Mouse (Mus musculus): ENCODE measurements around the gene Vat1. TPM values are rescaled to one million over a fixed set of nuclear protein-coding genes. Genes with fewer than 3 reads are reported as not detected.

Vat1 gene
- 35.7 and 39.7 TPM in 2 replicates for polyA plus RNA-seq (2015; fragmentation: Nextera tagmentation; extraction: Ambion mirVana)

- WGBS: 1% methylated on average over 60 of the region's 60 CpGs
- H3K27ac ChIP-seq: peak within 1 kb of the TSS; percentile 73; the same call in 1 of the 2 replicates
- H3K4me1 ChIP-seq: peaks cover 44% of the 10 kb centered on the region
- peaks cover 20% of the 10 kb centered on the region for H3K36me3 ChIP-seq
- peak within 1 kb of the TSS; percentile 93 for H3K4me2 ChIP-seq (replicated peaks)
- peaks cover 3% of the 10 kb centered on the region; the same call in 1 of the 2 replicates for H3K27me3 ChIP-seq
- ATAC-seq (ENCODE audit: low FRiP score, low read depth): peak; percentile 55
- peak within 1 kb of the TSS; percentile 85 for H3K4me3 ChIP-seq
- no peaks in the 10 kb centered on the region for H3K9me3 ChIP-seq
- H3K9ac ChIP-seq: peak within 1 kb of the TSS; percentile 66
These were observed at the start of gene Vat1 for GRCm38 (mm10) chr11:101465869-101466551. Vat1 (minus strand) TSS chr11:101466230.

- Histone ChIP-seq H3K4me3 (no peak overlapping the region), H3K27ac (no peak overlapping the region), H3K36me3 (peaks cover 66% of the 10 kb centered on the region), H3K9ac (no peak overlapping the region), H3K9me3 (no peaks in the 10 kb centered on the region), H3K27me3 (no peaks in the 10 kb centered on the region), H3K4me2 (replicated peaks) (no peak overlapping the region), H3K4me1 (no peaks in the 10 kb centered on the region)
- no peak for ATAC-seq (ENCODE audit: low FRiP score, low read depth)
- 93% methylated on average over 7 of the region's 7 CpGs for WGBS
These were observed 41.1 kb upstream of the Vat1 start for GRCm38 (mm10) chr11:101507090-101507489.

GRCm38 (mm10) chr11:101506269-101506780 is 40.3 kb upstream of the Vat1 start:
- ATAC-seq (ENCODE audit: low FRiP score, low read depth): no peak

GRCm38 (mm10) chr11:101486126-101486525 is 20.1 kb upstream of the Vat1 start:
- no peak overlapping the region for H3K4me2 ChIP-seq (replicated peaks)
- no peaks in the 10 kb centered on the region for H3K4me1 ChIP-seq
- no peak overlapping the region for H3K4me3 ChIP-seq
- no peak overlapping the region for H3K27ac ChIP-seq
- ATAC-seq (ENCODE audit: low FRiP score, low read depth): no peak
- no peaks in the 10 kb centered on the region for H3K27me3 ChIP-seq
- WGBS: 72% methylated on average over 6 of the region's 6 CpGs
- no peak overlapping the region for H3K9ac ChIP-seq
- H3K36me3 ChIP-seq: peaks cover 37% of the 10 kb centered on the region
- no peaks in the 10 kb centered on the region for H3K9me3 ChIP-seq

More at GRCm38 (mm10) chr11:101506269-101506780, 40.3 kb upstream of the Vat1 start:
- Histone ChIP-seq H3K27ac (no peak overlapping the region), H3K4me2 (replicated peaks) (no peak overlapping the region), H3K9ac (no peak overlapping the region), H3K27me3 (no peaks in the 10 kb centered on the region), H3K36me3 (peaks cover 69% of the 10 kb centered on the region), H3K4me3 (no peak overlapping the region), H3K9me3 (no peaks in the 10 kb centered on the region), H3K4me1 (no peaks in the 10 kb centered on the region)
- 89% methylated on average over 5 of the region's 5 CpGs for WGBS

- H3K9ac ChIP-seq: peak overlapping the region; percentile 35; the same call in 1 of the 2 replicates
- no peak overlapping the region for H3K4me2 ChIP-seq (replicated peaks)
- ATAC-seq (ENCODE audit: low FRiP score, low read depth): no peak
- no peak overlapping the region for H3K27ac ChIP-seq
- no peaks in the 10 kb centered on the region for H3K4me1 ChIP-seq
- WGBS: 38% methylated on average over 6 of the region's 6 CpGs
- H3K9me3 ChIP-seq: no peaks in the 10 kb centered on the region
- no peaks in the 10 kb centered on the region for H3K27me3 ChIP-seq
- peaks cover 35% of the 10 kb centered on the region for H3K36me3 ChIP-seq
- H3K4me3 ChIP-seq: no peak overlapping the region
These were observed 19.5 kb upstream of the Vat1 start for GRCm38 (mm10) chr11:101485509-101486028.

- ATAC-seq (ENCODE audit: low FRiP score, low read depth): no peak
These were observed 18.8 kb upstream of the Vat1 start for GRCm38 (mm10) chr11:101484814-101485213.

GRCm38 (mm10) chr11:101484245-101484644 is 18.2 kb upstream of the Vat1 start:
- 85% methylated on average over 6 of the region's 6 CpGs for WGBS
- Histone ChIP-seq H3K4me3 (no peak overlapping the region), H3K4me2 (replicated peaks) (no peak overlapping the region), H3K9me3 (no peaks in the 10 kb centered on the region), H3K36me3 (peaks cover 28% of the 10 kb centered on the region), H3K4me1 (peaks cover 3% of the 10 kb centered on the region), H3K27me3 (peaks cover under 1% of the 10 kb centered on the region; the same call in 1 of the 2 replicates), H3K27ac (no peak overlapping the region), H3K9ac (no peak overlapping the region)
- ATAC-seq (ENCODE audit: low FRiP score, low read depth): no peak

More at GRCm38 (mm10) chr11:101484814-101485213, 18.8 kb upstream of the Vat1 start:
- 87% methylated on average over 7 of the region's 7 CpGs for WGBS
- Histone ChIP-seq H3K36me3 (peaks cover 34% of the 10 kb centered on the region), H3K27ac (no peak overlapping the region), H3K27me3 (no peaks in the 10 kb centered on the region), H3K9me3 (no peaks in the 10 kb centered on the region), H3K9ac (no peak overlapping the region), H3K4me3 (no peak overlapping the region), H3K4me2 (replicated peaks) (no peak overlapping the region), H3K4me1 (no peaks in the 10 kb centered on the region; the same call in 1 of the 2 replicates)

- 37% methylated on average over 3 of the region's 3 CpGs for WGBS
- Histone ChIP-seq H3K36me3 (peaks cover 24% of the 10 kb centered on the region), H3K9ac (no peak overlapping the region), H3K4me1 (peaks cover 7% of the 10 kb centered on the region), H3K27ac (no peak overlapping the region), H3K4me2 (replicated peaks) (no peak overlapping the region), H3K27me3 (peaks cover 5% of the 10 kb centered on the region; the same call in 1 of the 2 replicates), H3K4me3 (no peak overlapping the region), H3K9me3 (no peaks in the 10 kb centered on the region)
- ATAC-seq (ENCODE audit: low FRiP score, low read depth): no peak
These were observed 17.8 kb upstream of the Vat1 start for GRCm38 (mm10) chr11:101483804-101484203.

GRCm38 (mm10) chr11:101480912-101481311 is 14.9 kb upstream of the Vat1 start:
- peaks cover 7% of the 10 kb centered on the region for H3K4me1 ChIP-seq
- H3K27ac ChIP-seq: no peak overlapping the region
- peaks cover 6% of the 10 kb centered on the region; the same call in 1 of the 2 replicates for H3K27me3 ChIP-seq
- WGBS: 24% methylated on average over 6 of the region's 6 CpGs
- no peak overlapping the region for H3K4me2 ChIP-seq (replicated peaks)
- no peaks in the 10 kb centered on the region for H3K9me3 ChIP-seq
- no peak for ATAC-seq (ENCODE audit: low FRiP score, low read depth)
- H3K9ac ChIP-seq: no peak overlapping the region
- no peaks in the 10 kb centered on the region for H3K36me3 ChIP-seq
- H3K4me3 ChIP-seq: no peak overlapping the region

- H3K4me1 ChIP-seq: peaks cover 7% of the 10 kb centered on the region
- no peak for ATAC-seq (ENCODE audit: low FRiP score, low read depth)
- H3K27me3 ChIP-seq: peaks cover 6% of the 10 kb centered on the region; the same call in 1 of the 2 replicates
- no peaks in the 10 kb centered on the region for H3K36me3 ChIP-seq
- H3K9me3 ChIP-seq: no peaks in the 10 kb centered on the region
- 14% methylated on average over 18 of the region's 18 CpGs for WGBS
- H3K9ac ChIP-seq: no peak overlapping the region
- no peak overlapping the region for H3K27ac ChIP-seq
- H3K4me3 ChIP-seq: no peak overlapping the region
- H3K4me2 ChIP-seq (replicated peaks): peak overlapping the region; percentile 32
These were observed 13.2 kb upstream of the Vat1 start for GRCm38 (mm10) chr11:101479171-101479635.

GRCm38 (mm10) chr11:101477552-101478211 is 11.7 kb upstream of the Vat1 start:
- Histone ChIP-seq H3K9ac (no peak overlapping the region), H3K36me3 (no peaks in the 10 kb centered on the region), H3K4me1 (peaks cover 7% of the 10 kb centered on the region), H3K27ac (no peak overlapping the region), H3K4me2 (replicated peaks) (no peak overlapping the region), H3K4me3 (no peak overlapping the region), H3K9me3 (no peaks in the 10 kb centered on the region), H3K27me3 (peaks cover 6% of the 10 kb centered on the region; the same call in 1 of the 2 replicates)
- 58% methylated on average over 10 of the region's 10 CpGs for WGBS
- ATAC-seq (ENCODE audit: low FRiP score, low read depth): no peak

- Histone ChIP-seq H3K9ac (no peak overlapping the region), H3K27ac (no peak overlapping the region), H3K36me3 (no peaks in the 10 kb centered on the region), H3K4me1 (peaks cover 7% of the 10 kb centered on the region), H3K4me2 (replicated peaks) (no peak overlapping the region), H3K9me3 (no peaks in the 10 kb centered on the region), H3K27me3 (peaks cover 6% of the 10 kb centered on the region; the same call in 1 of the 2 replicates), H3K4me3 (no peak overlapping the region)
- 51% methylated on average over 4 of the region's 4 CpGs for WGBS
- ATAC-seq (ENCODE audit: low FRiP score, low read depth): no peak
These were observed 11.1 kb upstream of the Vat1 start for GRCm38 (mm10) chr11:101477194-101477551.
